Mouse (Mus musculus): Measurements from ENCODE around the gene Sh2d7. TPM values are rescaled to one million over a fixed set of nuclear protein-coding genes. Genes with fewer than 3 reads are reported as not detected.

Gene Sh2d7
- total RNA-seq (2021): not detected

GRCm38 (mm10) chr9:54538684-54539083 lies at the start of gene Sh2d7:
Gene Sh2d7 (plus strand): TSS chr9:54538984.
- DNase-seq: no peak

- no peak for DNase-seq
These were observed 49.2 kb upstream of the Sh2d7 start for GRCm38 (mm10) chr9:54489599-54489998.

GRCm38 (mm10) chr9:54490431-54490830 lies 48.4 kb upstream of the Sh2d7 start:
- no peak for DNase-seq

DNA sequence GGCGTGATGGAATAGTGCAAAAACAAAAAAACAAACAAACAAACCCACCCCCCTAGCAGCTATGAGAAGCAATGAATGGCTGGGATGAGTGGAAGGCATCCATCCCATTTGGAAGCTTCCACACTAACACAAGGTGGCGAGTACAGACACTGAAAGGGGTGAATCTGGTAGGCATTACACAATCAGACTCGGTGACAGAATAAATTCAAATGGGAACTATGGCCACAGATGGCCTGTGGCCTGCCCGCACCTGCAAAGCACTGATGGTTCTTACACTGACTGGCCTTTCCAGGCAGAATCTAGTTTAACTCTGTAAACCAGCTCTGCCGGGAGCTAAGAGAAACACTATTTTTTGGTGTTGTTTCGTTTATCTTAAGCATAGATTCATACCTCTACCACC lies 39.5 kb upstream of the Sh2d7 start:
- no peak for DNase-seq

GRCm38 (mm10) chr9:54499791-54500190 lies 39.0 kb upstream of the Sh2d7 start:
- no peak for DNase-seq

GRCm38 (mm10) chr9:54500832-54501452 lies 37.8 kb upstream of the Sh2d7 start:
- DNase-seq: peak; percentile 50

DNA sequence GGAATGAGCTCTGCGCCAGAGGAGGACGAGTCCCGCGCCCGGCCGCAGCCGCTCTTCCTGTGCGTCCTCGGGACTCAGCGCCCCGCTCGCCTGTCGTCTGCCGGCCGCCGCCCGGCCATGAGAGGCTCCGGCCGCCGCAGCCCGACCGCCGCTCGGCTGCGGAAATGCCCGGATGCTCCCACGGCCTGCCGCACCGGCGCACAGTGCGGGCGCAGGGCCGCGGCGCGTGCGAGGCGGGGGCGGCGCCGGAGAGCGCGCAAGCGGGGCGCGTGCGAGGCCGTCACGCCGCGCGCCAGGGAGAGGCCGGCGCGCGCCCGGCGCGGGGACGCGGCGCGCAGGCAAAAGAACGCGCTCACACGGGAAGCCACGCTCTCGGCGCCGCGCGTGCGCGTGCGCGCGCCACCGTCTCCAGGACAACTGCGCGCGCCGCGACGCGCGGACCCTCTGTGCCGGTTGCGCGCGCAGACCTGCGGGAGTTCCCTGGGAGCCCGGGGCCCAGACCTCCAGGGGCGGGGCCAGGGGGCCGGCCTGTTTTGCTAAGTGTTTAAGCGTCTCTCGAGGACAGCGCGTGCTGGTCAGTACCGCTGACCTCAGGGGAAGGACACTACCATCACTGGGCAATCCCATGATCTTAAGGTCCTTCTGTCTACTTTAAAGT lies 37.2 kb upstream of the Sh2d7 start, which contains the start of gene Dmxl2:
Gene Dmxl2 (minus strand): TSS at position 174 of the 658 bp plus-strand sequence.
- DNase-seq: peak; percentile 94

GRCm38 (mm10) chr9:54502111-54502495 lies 36.7 kb upstream of the Sh2d7 start:
- no peak for DNase-seq

- no peak for DNase-seq
These were observed 35.9 kb upstream of the Sh2d7 start for GRCm38 (mm10) chr9:54502873-54503272.

- DNase-seq: no peak
These were observed 22.8 kb upstream of the Sh2d7 start for GRCm38 (mm10) chr9:54515991-54516390.

- no peak for DNase-seq
These were observed 19.9 kb upstream of the Sh2d7 start for GRCm38 (mm10) chr9:54518921-54519320.

GRCm38 (mm10) chr9:54520286-54520685 lies 18.5 kb upstream of the Sh2d7 start:
- no peak for DNase-seq

- DNase-seq: no peak
These were observed 11.1 kb upstream of the Sh2d7 start for GRCm38 (mm10) chr9:54527694-54528093.

DNA sequence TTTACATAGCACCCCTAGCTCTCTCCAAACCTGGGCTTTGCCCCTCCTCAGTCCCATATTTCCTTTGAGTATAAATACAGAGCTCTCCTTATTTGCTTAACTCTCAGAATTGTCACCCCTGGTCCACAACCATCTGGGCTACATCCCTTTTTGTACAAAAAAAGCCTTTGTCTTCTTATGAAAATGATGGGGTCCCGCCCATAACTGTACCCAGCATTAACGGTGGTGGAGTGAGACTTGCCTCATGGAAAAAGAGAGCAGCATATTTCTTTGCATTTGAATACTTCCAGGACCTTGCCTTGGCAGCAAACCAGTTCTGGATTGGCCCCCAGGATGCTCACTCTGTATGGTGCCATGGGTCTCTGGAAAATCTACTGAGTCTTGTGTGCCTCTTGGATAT lies 8.8 kb upstream of the Sh2d7 start:
- no peak for DNase-seq

GRCm38 (mm10) chr9:54530836-54531235 lies 7.9 kb upstream of the Sh2d7 start:
- DNase-seq: no peak

- no peak for DNase-seq
These were observed 7.4 kb upstream of the Sh2d7 start for GRCm38 (mm10) chr9:54531421-54531820.

DNA sequence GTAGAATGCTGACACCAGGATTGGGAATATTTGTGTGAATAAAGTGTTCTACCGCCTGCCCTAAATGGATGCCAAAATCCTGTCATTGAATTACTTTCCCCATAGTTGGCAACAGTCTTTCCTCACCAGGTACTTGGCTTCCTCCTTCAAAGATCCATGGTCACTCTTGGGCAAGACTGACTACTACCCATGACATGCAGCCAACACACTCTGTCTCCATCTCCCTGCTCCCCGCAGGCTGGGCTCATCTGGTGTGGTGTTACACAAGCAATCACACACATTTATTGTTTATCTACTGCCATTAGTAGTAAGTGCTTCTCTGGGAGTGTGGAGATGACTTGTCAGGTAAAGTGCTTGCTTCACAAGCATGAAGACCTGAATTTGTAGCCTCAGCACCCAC lies 5.9 kb upstream of the Sh2d7 start:
- no peak for DNase-seq

DNA sequence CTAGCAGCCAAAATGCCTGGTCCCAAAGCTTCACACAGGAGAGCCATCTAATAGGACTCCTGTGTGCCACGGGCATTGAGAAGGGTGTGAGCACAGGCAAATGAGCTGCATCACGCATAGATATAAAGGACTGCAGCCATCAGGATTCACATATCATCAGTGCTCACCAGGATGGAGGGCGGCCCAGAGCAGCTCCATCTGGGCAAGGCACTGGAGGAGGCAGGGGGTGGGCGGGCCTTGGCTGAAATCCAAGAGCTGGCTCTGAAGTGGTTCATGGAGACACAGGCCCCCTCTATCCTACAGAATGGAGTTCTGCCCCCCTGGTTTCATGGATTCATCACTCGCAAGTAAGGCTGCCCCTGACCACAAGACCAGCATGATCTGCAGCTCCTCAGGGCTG lies 4.8 kb upstream of the Sh2d7 start:
- DNase-seq: peak; percentile 42

- peak; percentile 28 for DNase-seq
These were observed 2.5 kb upstream of the Sh2d7 start for GRCm38 (mm10) chr9:54536236-54536635.

DNA sequence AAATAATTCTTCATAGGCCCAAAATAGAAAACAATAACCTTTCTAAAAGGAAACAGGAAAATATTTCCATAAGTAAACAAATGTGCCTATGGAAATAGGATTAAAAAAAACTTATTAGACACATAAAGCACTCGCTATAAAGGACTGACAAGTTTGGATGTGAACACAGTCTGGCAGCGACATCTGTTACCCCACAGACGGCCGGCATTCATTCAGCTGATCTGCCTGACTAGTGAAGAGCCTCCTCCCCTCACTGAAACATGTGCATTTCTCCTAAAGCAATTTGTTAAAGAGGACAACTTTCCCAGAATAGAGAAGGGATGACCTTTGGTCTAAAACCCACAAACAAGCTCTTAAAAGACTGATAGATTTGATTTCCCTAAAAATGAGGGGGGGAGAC lies 1.8 kb upstream of the Sh2d7 start:
- no peak for DNase-seq

GRCm38 (mm10) chr9:54537480-54537879 lies 1.3 kb upstream of the Sh2d7 start:
- DNase-seq: no peak

- DNase-seq: no peak
These were observed 540 bp upstream of the Sh2d7 start for GRCm38 (mm10) chr9:54538244-54538643.

- no peak for DNase-seq
These were observed 2.0 kb downstream of the Sh2d7 start for GRCm38 (mm10) chr9:54540801-54541200.

- no peak for DNase-seq
These were observed 5.6 kb downstream of the Sh2d7 start for GRCm38 (mm10) chr9:54544212-54544953.

Measured in heart, postnatal 4 days (tissue).